Mouse (Mus musculus) G1E (cell line): ENCODE measurements at regions not wholly inside any gene's neighbourhood (a gene's known extent, or its start where the extent isn't known, plus 50 kb on each side); places are given as distances from the start of the nearest gene placed in this dataset.

ENCODE experiments used
- ATAC-seq: 2 replicates; pipeline ENCODE4 v1.8.0; 2016; ENCODE audit warnings: mild to moderate bottlenecking; ENCODE audit not compliant: insufficient number of reproducible peaks, poor library complexity, low FRiP score, severe bottlenecking; ENCODE audit errors: extremely low read depth
- DNase-seq: peaks from one replicate; pipeline ENCODE4 v3.0.0; 2012; ENCODE audit warnings: low spot score
- H3K27me3 ChIP-seq: 2 replicates; pipeline ENCODE4 v1.6.1; 2012; ENCODE audit warnings: mild to moderate bottlenecking, low read length, inconsistent platforms; ENCODE audit not compliant: insufficient read depth
- H3K36me3 ChIP-seq: replicated peaks from 2 replicates; pipeline ENCODE3; 2012; ENCODE audit warnings: mild to moderate bottlenecking, inconsistent platforms
- H3K4me1 ChIP-seq: 2 replicates; pipeline ENCODE4 v1.6.1; 2012; ENCODE audit warnings: low read depth, low read length, inconsistent platforms, mixed read lengths; ENCODE audit not compliant: insufficient read depth
- H3K4me3 ChIP-seq: 2 replicates; pipeline ENCODE4 v1.5.1; 2012; ENCODE audit warnings: low read depth, mild to moderate bottlenecking, inconsistent platforms, low read length, moderate library complexity, mixed read lengths
- H3K9me3 ChIP-seq: replicated peaks from 2 replicates; pipeline ENCODE4 v1.6.1; 2012; ENCODE audit warnings: inconsistent platforms
- CTCF ChIP-seq: IDR thresholded peaks from 2 replicates; pipeline ENCODE4 v1.5.1; 2012; ENCODE audit warnings: low read depth, low read length, inconsistent platforms, mixed read lengths
- GATA1 ChIP-seq: IDR thresholded peaks from 2 replicates; pipeline ENCODE4 v1.6.1; 2012; ENCODE audit warnings: borderline replicate concordance, low read length, inconsistent platforms, mixed read lengths
- GATA2 ChIP-seq: IDR thresholded peaks from 2 replicates; pipeline ENCODE4 v1.6.1; 2012; ENCODE audit warnings: low read depth, low read length, inconsistent platforms, borderline replicate concordance
- POLR2AphosphoS5 ChIP-seq: IDR thresholded peaks from 2 replicates; pipeline ENCODE4 v1.6.1; 2012; ENCODE audit warnings: low read depth, low read length, inconsistent platforms; ENCODE audit not compliant: insufficient replicate concordance
- TAL1 ChIP-seq: conservative IDR thresholded peaks from 2 replicates; pipeline ENCODE4 v1.6.1; 2012; ENCODE audit warnings: low read depth, low read length, inconsistent platforms, mixed read lengths

DNA sequence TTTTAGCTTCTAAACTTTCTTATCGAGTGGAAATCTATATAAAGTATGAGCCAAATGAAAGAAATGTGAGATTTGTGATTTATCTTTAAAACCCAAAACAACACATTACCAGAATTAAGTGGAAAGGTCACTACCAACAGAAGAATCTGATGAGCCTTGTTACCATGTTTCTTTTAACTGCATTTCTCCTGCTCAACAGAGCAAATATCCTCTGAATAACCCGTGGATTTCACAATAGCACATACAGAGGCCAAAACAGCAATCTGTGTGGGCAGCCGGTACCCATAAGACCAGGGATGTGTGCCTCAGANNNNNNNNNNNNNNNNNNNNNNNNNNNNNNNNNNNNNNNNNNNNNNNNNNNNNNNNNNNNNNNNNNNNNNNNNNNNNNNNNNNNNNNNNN is 85.3 kb downstream of the 4930444P10Rik start:
- Histone ChIP-seq H3K4me1 (no peaks in the 10 kb centered on the region), H3K4me3 (no peak overlapping the region), H3K27me3 (no peaks in the 10 kb centered on the region), H3K36me3 (no peaks in the 10 kb centered on the region), H3K9me3 (no peaks in the 10 kb centered on the region)
- DNase-seq (no peak), ATAC-seq (no peak)
- TF ChIP-seq TAL1: no peak
- TF ChIP-seq GATA1: no peak
- no peak for TF ChIP-seq CTCF
- no peak for TF ChIP-seq GATA2
- TF ChIP-seq POLR2AphosphoS5: no peak

DNA sequence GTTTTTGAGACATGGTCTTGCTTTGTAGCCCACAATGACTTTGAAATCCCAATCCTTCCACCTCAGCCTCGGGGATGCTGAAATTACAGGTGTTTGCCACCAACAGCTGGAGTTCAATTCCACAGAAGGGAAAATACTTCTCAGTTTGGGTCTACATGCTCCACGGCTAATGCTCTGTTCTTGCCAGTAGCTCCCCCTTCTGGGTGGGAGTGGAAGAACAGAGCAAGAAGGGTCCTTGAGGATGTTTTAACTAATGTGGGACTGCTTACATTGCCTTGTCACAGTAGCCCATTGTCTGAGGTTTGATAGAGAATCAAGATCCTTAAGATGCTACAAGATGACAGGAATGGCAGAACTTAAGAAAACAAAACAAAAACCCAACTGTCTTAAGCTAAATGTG is 86.2 kb downstream of the 4930444P10Rik start:
- DNase-seq (no peak), ATAC-seq (no peak)
- TF ChIP-seq TAL1 (no peak), GATA1 (no peak), GATA2 (no peak), CTCF (0 out of 2 replicates have a peak, but pooled peaks have one; percentile 32)
- no peaks in the 10 kb centered on the region for H3K4me1 ChIP-seq
- H3K36me3 ChIP-seq: no peaks in the 10 kb centered on the region
- no peaks in the 10 kb centered on the region for H3K9me3 ChIP-seq
- H3K4me3 ChIP-seq: no peak overlapping the region
- H3K27me3 ChIP-seq: no peaks in the 10 kb centered on the region

DNA sequence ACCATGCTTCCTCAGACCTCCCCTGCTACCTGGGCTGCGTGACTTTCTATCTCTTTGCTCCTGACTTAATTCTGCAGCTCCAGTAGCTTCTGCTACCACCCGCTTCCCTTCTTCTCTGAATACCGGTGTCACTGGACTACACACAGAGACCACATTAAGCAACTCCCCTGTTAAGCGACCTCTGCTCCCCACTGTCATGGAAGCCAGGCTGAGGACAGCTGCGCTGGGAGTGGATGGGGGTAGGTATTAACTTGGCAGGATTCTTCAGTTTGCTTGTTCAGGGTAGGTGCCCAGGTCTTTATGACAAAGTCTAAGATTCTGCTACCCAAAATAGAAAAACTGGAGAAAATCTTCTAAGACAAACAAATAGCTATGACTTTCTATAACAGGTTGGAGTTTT is 96.0 kb downstream of the 4930444P10Rik start:
- Histone ChIP-seq H3K4me1 (no peaks in the 10 kb centered on the region), H3K9me3 (no peaks in the 10 kb centered on the region), H3K27me3 (peaks cover 5% of the 10 kb centered on the region; the same call in 1 of the 2 replicates), H3K36me3 (no peaks in the 10 kb centered on the region), H3K4me3 (no peak overlapping the region)
- TF ChIP-seq TAL1 (no peak), POLR2AphosphoS5 (no peak), CTCF (no peak), GATA2 (no peak), GATA1 (no peak)
- no peak for ATAC-seq
- DNase-seq: no peak

DNA sequence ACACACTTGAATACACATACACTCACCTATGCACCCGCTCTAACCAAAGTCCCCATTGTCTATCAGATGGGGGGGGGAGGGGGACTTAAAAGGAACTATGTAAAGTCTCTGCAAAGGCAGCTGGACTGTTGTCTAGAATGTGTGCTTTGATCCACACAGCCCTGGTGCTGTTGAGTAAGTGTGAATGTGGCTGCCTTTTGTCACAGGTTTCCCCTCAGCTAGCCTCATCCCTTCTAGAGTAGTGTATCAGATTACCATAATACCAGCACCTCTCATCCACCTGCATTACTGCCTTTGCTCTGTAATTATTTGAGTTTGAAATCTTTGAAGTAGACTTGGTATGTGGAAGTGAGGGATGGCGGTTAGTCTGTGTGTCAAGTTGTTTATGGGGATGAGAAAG is 96.8 kb downstream of the 4930444P10Rik start:
- H3K27me3 ChIP-seq: peaks cover 5% of the 10 kb centered on the region; the same call in 1 of the 2 replicates
- H3K36me3 ChIP-seq: no peaks in the 10 kb centered on the region
- no peak overlapping the region for H3K4me3 ChIP-seq
- H3K4me1 ChIP-seq: no peaks in the 10 kb centered on the region
- no peak for DNase-seq
- TF ChIP-seq TAL1: no peak
- TF ChIP-seq GATA1: no peak
- no peak for ATAC-seq
- no peaks in the 10 kb centered on the region for H3K9me3 ChIP-seq

DNA sequence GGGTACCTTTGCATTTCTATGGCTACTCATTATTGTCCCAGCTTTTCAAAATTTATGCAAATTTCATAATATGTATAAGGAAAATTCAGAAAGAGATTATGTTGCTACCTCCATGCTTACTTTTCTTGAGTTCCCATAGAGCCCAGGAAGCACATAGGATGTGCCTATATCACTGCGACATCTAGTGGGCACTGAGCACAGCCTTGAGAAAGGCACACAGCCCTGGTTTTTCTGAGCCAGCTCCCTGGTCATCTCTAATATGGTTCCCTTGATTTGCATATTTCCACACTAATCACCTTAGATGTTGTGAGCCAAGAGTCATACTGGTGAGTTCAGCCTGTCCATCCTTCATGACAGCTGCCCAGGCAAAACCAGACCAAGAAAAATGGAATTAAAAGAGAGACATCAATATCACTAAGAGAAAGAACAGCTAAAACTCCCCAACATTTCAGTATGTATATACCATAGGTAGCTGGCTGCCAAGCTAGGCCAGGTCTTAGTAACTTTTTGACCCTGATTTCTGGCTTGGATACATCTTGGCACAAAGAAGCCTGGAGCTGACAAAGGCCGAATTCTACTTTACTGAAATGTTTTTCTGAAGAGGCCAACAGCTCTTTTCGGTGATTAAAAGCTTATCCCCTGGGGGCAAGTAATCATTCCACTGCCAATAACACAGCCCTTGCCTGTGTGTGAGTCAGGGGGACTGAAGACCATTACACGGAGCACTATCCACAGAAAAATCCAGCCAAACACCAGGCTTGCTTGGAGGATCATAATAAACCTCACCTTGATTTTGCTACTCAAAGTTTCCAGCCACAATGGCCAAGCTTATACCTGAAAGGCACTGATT is 99.3 kb downstream of the 4930444P10Rik start:
- TF ChIP-seq GATA1: no peak
- TF ChIP-seq GATA2: no peak
- no peak for TF ChIP-seq TAL1
- TF ChIP-seq CTCF: no peak
- no peak for TF ChIP-seq POLR2AphosphoS5
- Histone ChIP-seq H3K27me3 (peaks cover 7% of the 10 kb centered on the region), H3K9me3 (no peaks in the 10 kb centered on the region), H3K36me3 (no peaks in the 10 kb centered on the region), H3K4me1 (no peaks in the 10 kb centered on the region), H3K4me3 (no peak overlapping the region)
- DNase-seq (no peak), ATAC-seq (no peak)

DNA sequence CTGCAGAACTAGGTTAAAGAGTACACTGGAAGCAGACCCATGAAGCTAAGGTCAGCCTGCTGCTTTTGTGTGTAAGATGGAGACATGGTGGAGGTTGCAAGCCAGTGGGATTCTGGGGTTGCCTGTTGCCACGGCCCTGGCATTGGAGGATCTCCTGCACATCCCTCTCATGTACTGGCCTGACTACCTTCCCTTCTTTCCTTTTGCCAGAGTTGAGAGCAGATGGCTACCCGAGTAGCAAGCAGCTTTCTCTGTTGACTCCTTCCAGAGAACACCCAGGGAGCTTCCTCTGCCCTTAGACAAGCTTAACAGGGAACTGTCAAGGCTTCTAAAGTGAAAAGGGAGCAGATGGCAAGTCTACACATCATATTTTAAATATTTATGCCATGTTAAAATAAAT is 102.1 kb downstream of the 4930444P10Rik start:
- no peak overlapping the region for H3K4me3 ChIP-seq
- ATAC-seq: no peak
- no peaks in the 10 kb centered on the region for H3K36me3 ChIP-seq
- H3K9me3 ChIP-seq: no peaks in the 10 kb centered on the region
- H3K27me3 ChIP-seq: peaks cover 7% of the 10 kb centered on the region
- DNase-seq: no peak
- no peaks in the 10 kb centered on the region for H3K4me1 ChIP-seq
- TF ChIP-seq CTCF: no peak
- TF ChIP-seq POLR2AphosphoS5: no peak
- TF ChIP-seq TAL1: no peak
- TF ChIP-seq GATA2: no peak
